Mouse (Mus musculus) myocyte (in vitro differentiated cells): ENCODE results near the gene Fbxo47.

ENCODE experiments used
- CEBPB ChIP-seq: IDR thresholded peaks from 2 replicates; pipeline ENCODE4 v1.6.1; 2011; ENCODE audit warnings: mild to moderate bottlenecking, moderate library complexity; ENCODE audit not compliant: poor library complexity, insufficient read depth, severe bottlenecking
- E2F4 ChIP-seq: IDR thresholded peaks from one replicate; pipeline ENCODE4 v1.6.1; 2011; ENCODE audit warnings: mild to moderate bottlenecking, control low read depth, moderate library complexity; ENCODE audit not compliant: insufficient read depth
- MAX ChIP-seq: IDR thresholded peaks from one replicate; pipeline ENCODE4 v1.6.1; 2011; ENCODE audit warnings: low read depth, mild to moderate bottlenecking, control low read depth
- MYOD1 ChIP-seq, 3 experiments: IDR thresholded peaks; one replicate each; pipeline ENCODE4 v1.6.1; 2011; ENCODE audit warnings: control low read depth in 2 of 3, low read depth in 2 of 3, mild to moderate bottlenecking in 2 of 3, moderate library complexity in 1 of 3; ENCODE audit not compliant: insufficient read length in 2 of 3, control insufficient read depth in 1 of 3
- MYOG ChIP-seq, 3 experiments: IDR thresholded peaks; one replicate each; pipeline ENCODE4 v1.6.1; 2011; ENCODE audit warnings: control low read depth in 2 of 3, low read depth in 2 of 3, mild to moderate bottlenecking in 2 of 3; ENCODE audit not compliant: insufficient read length in 2 of 3, control insufficient read depth in 1 of 3, insufficient read depth in 1 of 3
- POLR2A ChIP-seq: IDR thresholded peaks from one replicate; pipeline ENCODE4 v1.6.1; 2011; ENCODE audit warnings: low read depth, mild to moderate bottlenecking, control low read depth, moderate library complexity; ENCODE audit not compliant: insufficient read length
- POLR2AphosphoS2 ChIP-seq: IDR thresholded peaks from one replicate; pipeline ENCODE4 v1.6.1; 2011; ENCODE audit warnings: low read depth, control low read depth; ENCODE audit not compliant: insufficient read length
- TCF3 ChIP-seq: IDR thresholded peaks from one replicate; pipeline ENCODE4 v1.6.1; 2011; ENCODE audit warnings: low read depth, control low read depth; ENCODE audit not compliant: insufficient read length
- USF1 ChIP-seq: IDR thresholded peaks from one replicate; pipeline ENCODE4 v1.6.1; 2011; ENCODE audit warnings: low read depth, mild to moderate bottlenecking, control low read depth, moderate library complexity

GRCm38 (mm10) chr11:97812491-97812921 is 71.4 kb downstream of the Fbxo47 start:
- no peak for TF ChIP-seq E2F4
- TF ChIP-seq MYOG (IDR thresholded peaks at IDR 0.05; ENCODE audit: control insufficient read depth in 1 of 3, insufficient read depth in 1 of 3, insufficient read length in 2 of 3, low read depth in 2 of 3): no peak
- no peak for TF ChIP-seq POLR2A
- no peak for TF ChIP-seq MAX
- TF ChIP-seq CEBPB: no peak
- no peak for TF ChIP-seq USF1
- no peak for TF ChIP-seq TCF3
- no peak for TF ChIP-seq POLR2AphosphoS2
- TF ChIP-seq MYOD1 (IDR thresholded peaks at IDR 0.05; ENCODE audit: control insufficient read depth in 1 of 3, insufficient read length in 2 of 3, low read depth in 2 of 3): no peak
